Mouse (Mus musculus): Measurements from ENCODE around the gene Twist1. TPM values are rescaled to one million over a fixed set of nuclear protein-coding genes. Genes with fewer than 3 reads are reported as not detected.

The Twist1 gene
- polyA plus RNA-seq, 1 experiment from 2014 or later: 7.5 TPM

DNA sequence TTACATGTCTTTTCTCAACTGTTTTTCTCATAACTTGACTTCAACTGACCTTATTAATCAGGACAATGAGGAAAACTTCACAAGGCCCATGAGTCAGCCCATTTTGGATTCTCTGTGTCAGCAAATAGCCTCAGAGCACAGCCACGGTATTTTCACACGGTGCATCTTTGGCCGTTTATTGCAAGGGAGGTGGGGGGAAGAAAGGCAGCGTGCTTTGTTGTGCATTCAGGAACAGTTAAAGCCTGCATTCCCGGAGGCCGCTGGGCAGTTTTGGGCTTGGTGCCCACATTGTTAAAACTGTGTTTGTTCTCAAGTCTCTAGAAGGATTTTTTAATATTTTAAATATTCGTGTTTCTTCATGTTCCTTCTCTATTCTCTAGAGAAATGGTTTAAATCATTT is 24.0 kb downstream of the Twist1 start:
- Histone ChIP-seq H3K4me2 (replicated peaks; ENCODE audit: low read depth, low read length) (no peak overlapping the region), H3K36me3 (ENCODE audit: control insufficient read depth, insufficient read depth, low read length) (no peaks in the 10 kb centered on the region), H3K4me1 (ENCODE audit: control insufficient read depth, insufficient read depth, low read length) (no peaks in the 10 kb centered on the region), H3K9ac (replicated peaks; ENCODE audit: low read depth, low read length) (no peak overlapping the region), H3K4me3 (ENCODE audit: low read depth, low read length) (no peak overlapping the region), H3K27ac (ENCODE audit: low read length) (no peak overlapping the region), H3K9me3 (ENCODE audit: control insufficient read depth, low read depth, low read length) (no peaks in the 10 kb centered on the region), H3K27me3 (ENCODE audit: control insufficient read depth, insufficient read depth, low read length) (no peaks in the 10 kb centered on the region)
- ATAC-seq (ENCODE audit: insufficient number of reproducible peaks, insufficient read depth, low FRiP score, low read depth): no peak
- 47% methylated on average over 7 of the region's 7 CpGs for WGBS

DNA sequence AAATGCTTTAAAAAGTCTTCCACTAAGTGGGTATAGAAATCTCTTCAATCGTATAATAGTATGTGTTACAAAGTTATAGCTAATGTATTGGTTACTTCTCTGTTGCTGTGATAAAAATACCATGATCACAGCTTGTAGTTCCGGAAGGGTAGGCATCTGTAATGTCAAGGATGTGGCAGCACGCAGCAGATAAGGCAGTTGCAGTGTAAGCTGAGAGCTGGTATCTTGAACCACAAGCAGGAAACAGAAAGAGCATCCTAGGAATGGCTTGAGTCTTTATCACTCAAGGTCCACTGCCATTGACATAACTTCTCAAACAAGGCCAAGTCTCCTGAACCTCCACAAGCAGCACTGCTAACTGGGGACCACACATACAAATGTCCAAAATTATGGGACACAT is 35.7 kb downstream of the Twist1 start:
- Histone ChIP-seq H3K9me3 (ENCODE audit: control insufficient read depth, low read depth, low read length) (no peaks in the 10 kb centered on the region), H3K4me1 (ENCODE audit: control insufficient read depth, insufficient read depth, low read length) (no peaks in the 10 kb centered on the region), H3K27me3 (ENCODE audit: control insufficient read depth, insufficient read depth, low read length) (no peaks in the 10 kb centered on the region), H3K4me3 (ENCODE audit: low read depth, low read length) (no peak overlapping the region), H3K27ac (ENCODE audit: low read length) (no peak overlapping the region), H3K36me3 (ENCODE audit: control insufficient read depth, insufficient read depth, low read length) (no peaks in the 10 kb centered on the region), H3K9ac (replicated peaks; ENCODE audit: low read depth, low read length) (no peak overlapping the region), H3K4me2 (replicated peaks; ENCODE audit: low read depth, low read length) (no peak overlapping the region)
- WGBS: 89% methylated on average over 3 of the region's 3 CpGs
- no peak for ATAC-seq (ENCODE audit: insufficient number of reproducible peaks, insufficient read depth, low FRiP score, low read depth)

Other genes starting within 250 kb of the Twist1 start
- not detected in 2 replicates for gene Ferd3l, start 29.2 kb upstream of the Twist1 start, polyA plus RNA-seq (2014; fragmentation: Nextera tagmentation; extraction: Ambion mirVana)